Mouse (Mus musculus): Measurements from ENCODE around the gene Ier5l. TPM values are rescaled to one million over a fixed set of nuclear protein-coding genes. Genes with fewer than 3 reads are reported as not detected.

Gene Ier5l
- polyA plus RNA-seq, 3 experiments from 2014 or later = not detected

DNA sequence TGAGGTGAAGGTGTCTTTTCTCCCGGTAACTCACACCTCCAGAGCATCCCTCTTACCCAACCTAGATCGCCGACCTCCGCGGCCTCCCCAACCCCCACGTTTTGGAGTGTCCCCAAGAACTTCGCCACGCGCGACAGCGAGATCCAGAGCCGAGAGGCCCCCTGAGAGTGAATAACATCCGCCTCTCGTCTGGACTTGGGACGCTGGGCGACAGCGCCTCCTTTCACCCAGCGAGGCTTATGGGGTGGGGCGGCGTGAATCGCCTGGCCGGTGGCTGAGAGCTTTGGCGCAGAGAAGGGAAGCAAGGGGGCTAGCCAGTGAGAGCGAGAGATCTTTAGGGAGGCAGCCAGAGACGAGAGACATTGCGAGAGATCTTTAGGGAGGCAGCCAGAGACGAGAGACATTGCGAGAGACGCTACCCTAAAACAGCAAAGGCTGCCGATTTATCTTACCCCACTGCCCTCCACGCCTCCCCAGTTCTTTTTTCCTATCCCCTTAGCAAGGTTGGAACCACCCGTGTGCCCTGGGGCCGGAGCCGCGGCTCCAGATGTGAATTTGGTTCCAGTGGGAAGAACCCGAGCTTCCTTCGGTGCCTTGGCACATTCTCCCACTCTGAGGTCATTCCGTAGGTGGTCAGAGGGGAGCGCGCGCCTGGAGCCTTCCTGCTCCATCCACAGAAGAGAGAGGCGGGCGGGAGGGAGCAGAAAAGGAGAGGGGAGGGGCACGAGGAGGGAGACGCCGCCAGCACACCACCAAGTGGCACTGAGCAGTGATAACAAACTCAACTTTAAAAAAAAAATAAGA lies 3.7 kb downstream of the Ier5l start:
- peak; percentile 23 for ATAC-seq

DNA sequence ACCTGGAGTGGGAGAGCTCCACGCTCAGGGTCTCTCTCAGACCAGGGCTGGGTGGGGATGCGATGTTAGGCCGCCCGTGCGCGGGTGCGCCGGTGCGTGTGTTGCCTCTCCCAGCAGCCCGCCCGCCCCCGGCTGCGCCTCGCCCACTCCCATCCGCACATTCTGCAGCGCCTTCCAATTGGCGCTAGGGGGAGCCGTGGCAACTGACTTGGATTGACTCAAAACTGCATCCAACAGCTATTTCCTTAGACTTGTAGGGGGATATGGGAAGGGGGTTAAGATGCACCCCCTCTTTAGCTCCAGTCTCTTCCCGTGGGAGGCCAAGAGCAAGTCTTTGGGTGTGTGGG lies 4.2 kb downstream of the Ier5l start:
- peak; percentile 58 for ATAC-seq

DNA sequence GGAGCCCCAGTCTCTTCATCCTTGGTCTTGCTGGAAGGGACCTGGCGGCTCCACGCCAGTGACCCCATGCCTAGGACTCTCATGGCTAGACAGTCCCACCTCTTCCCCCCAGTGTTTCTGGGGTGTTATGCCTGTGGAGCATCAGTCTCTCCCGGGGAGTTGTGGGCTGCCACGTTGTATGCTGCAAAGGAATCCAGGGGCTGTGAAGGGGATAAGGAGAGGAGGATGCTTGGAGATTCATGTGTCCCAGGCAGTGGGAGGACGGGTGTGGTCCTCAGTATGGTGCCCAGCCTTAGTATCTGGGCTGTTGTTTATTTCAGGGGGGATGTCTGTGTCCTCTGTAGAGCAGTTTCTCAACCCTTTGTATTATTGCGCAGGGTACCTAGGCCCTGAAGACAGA lies 5.0 kb downstream of the Ier5l start:
- ATAC-seq = no peak

DNA sequence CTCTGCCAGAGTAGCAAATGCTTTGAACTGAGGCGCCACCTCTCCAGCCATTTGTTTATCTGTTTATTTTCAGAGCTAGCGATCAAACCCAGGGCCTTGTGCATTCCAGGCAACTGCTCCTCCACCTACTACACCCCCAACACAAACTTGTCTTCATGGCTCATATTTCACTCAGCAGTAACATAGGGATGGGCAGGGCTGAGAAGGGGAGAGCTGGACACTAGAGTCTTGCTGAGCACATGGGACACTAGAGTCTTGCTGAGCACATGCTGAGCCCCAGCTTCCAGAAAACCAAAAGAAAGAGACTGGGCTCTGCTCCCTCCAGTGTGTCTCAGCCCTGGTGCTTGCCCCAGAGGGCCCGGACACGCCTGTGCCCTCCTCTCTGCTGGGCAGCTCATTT lies 7.2 kb downstream of the Ier5l start:
- ATAC-seq = no peak

DNA sequence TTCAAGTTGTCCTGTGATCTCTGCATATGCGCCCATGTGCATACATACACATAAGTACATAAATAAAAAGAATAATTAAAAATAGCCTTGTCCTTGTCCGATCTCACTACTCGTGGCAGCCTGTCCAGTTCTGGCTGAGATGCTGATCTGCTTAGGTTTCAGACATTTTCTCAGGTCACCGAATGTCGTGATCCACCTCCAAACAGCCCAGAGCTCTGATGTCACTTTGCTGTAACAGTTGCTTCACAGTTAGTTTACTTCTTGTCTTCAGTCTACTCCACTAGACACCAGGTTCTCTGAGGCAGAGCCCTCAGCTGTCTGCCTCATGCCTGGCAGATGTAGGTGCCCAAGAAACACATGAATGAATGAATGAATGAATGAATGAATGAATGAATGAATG lies 9.6 kb downstream of the Ier5l start:
- ATAC-seq = no peak

DNA sequence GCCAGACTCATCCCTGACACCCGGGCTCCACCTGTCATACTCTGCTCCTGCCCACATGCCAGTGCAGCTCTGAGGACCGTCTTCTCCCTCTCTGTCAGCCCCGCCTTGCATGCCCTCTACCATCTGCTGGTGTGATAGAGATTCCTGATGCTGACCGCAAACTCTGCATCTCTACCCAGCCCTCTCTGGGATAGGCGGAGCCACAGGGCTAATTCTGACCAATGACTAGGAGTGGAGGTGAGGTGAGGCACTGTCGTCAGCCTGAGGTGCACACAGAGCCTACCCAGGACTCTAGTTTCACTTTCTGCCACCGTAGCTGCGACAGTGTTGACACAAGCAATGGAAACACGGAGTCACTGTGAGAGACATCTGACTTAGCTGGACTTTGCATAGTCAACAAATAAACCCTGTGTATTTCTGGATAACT lies 10.1 kb downstream of the Ier5l start:
- ATAC-seq = peak; percentile 99

DNA sequence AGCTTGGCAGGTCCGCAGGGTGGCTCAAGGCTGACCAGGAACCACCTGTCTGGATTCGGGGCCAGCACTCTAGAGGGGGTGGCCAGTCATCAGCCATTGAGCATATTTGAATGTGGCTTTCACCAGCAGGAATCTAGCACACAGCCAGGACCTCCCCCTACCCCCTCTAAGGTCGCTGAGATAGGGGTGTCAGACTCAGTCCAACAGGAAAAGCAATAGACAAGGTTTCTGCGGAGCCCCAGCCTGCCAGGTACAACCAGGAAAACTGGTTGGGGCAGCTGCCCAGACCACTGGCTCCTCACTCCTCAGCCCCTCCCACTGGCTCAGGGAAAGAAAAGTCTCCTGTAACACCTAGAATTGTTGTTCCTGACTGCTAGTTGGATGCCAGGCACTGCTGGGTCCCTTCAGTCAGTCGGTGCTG lies 10.7 kb downstream of the Ier5l start:
- no peak for ATAC-seq

DNA sequence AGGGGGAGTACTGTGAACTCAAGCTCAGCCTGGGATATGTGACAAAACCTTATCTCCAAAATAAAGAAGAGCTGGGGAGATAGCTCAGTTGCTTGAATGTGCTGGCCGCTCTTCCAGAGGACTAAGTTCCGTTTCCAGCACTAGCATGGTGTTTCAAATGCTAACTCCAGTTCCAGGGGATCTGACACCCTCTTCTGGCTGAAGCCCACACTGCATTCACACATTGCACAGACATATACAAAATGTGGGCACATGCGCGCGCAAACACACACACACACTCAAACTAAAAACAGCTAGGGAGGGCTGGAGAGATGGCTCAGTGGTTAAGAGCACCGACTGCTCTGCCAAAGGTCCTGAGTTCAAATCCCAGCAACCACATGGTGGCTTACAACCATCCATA lies 14.8 kb downstream of the Ier5l start:
- ATAC-seq = no peak

DNA sequence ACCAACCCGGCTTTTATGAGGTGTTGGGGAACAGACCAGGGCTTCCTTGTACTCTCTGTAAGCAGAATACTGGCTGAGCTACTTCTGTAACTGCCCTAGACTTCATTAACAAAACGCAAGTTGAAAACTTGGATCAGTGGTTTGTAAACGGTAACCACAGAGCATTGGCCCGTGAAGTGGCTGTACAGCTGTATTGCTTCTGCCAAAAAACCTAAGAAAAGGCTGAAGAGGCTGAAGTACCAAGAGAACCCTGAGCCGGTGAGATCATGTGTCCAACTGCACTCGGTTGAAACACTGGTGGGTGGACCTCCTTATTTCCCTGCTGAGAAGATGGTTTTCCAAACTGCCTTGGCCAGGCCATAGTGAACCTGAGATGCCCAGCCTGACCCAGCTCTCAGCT lies 15.7 kb downstream of the Ier5l start:
- no peak for ATAC-seq

DNA sequence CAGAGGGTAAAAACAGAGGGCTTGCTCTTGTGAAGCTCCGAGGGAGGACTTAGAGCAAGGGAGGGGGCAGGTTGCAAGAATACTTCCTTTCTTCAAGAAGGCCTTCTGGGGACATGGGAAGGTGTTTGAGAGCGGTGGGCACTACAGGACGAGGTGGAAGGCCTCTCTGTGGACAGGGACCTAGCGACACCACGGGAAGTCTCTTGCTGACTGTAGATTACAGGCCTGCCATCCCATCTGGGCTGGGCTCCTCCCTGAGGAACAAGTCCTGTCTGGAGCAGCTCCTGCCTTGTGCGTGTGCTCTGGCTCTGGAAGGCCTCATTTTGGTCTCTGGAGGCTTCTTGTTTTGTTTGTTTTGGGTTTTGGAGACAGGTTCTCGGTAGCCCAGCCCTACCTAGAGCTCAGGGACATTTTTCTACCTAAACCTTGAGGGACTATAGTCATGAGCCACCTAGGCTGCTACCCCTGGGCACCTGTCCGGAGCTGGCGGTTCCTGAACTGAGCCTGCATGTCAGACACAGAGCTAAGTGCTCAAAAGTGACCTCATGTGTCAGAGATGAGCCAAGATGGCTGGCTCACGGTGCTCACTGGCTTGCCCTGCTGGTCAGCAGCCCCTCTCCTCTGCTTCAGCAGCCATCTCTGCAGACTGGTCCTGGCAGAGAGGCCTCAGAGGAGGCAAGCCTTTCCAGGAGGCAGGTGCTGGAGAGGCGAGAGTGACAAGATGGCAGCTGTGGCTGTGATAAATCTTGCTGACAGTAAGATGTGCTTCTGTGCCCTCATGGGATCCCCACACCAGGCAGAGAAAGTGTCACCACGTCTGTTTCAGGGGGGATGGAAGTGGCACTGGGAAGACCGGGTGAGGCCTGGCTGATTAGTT lies 17.7 kb downstream of the Ier5l start:
- no peak for ATAC-seq

DNA sequence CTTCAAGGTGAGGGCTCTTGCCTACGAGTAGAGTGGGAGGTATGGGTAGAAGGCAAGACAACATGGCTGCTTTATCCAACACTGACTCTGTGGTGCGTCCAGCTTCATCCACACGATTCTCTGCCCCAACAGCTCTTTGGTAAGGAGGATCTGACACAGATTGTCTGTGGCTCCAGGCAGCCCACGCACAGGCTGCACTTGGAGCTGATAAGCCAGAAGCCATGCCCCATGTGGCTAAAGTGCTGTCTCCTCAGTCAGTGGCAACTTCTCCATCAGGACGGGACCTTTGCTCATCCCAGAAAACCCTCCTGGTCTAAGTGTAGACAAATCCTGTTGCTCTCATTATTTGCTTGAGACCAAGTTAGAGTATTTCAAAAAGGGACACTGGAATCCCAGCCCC lies 19.4 kb downstream of the Ier5l start:
- no peak for ATAC-seq

DNA sequence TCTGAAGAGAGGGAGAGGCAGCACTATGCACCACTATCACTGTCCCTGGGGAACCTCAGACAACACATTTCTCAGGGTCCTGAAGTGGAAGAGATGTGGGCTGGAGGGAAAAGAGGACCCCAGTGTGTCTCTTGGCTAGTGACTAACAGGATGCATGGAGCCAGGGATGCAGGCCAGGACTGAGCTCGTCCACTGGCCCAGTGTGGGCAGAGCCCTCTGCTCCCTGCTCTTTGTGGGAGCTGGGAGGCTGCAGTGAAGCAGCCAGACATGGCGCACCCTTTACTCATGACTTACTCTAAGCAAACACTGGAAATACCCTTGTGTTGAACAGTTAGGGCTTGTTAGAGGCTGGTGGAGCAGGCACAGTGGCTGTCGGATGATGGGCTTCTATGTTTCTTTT lies 20.4 kb downstream of the Ier5l start:
- ATAC-seq = no peak

DNA sequence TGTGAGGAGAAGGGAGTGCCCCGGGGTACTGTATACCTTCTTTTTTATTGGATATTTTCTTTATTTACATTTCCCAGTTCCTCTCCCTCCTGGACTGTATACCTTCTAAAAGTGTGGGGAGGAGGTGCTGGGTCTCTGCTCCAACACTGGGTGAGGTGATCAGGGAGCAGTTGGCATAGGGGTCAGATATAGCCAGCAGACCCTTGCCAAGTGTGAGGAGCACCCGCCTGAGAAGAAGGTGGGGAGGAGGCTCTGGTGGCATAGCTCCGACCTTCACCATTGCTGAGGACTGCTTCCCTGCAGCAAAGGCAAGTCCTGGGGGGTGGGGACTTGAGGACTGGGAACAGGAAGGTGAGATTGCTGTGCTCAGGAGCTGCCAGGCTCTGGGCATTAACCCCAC lies 22.5 kb downstream of the Ier5l start:
- no peak for ATAC-seq

DNA sequence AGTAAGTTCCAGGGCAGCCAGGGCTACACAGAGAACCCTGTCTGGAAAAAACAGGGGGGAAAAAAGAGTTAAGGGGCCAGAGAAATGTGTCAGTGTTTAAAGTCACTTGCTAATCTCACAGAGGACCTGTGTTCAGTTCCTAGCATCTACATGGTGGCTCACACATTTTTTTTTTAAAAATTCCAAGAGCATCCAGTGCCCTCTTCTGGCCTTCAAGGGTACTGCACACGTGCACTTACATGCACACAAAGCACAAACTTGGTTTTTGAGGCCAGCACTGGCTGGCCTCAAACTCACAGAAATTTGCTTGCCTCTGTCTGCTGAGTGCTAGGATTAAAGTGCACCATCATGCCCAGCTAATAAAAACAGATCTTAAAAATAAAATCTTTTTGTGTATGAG lies 23.5 kb downstream of the Ier5l start:
- no peak for ATAC-seq

DNA sequence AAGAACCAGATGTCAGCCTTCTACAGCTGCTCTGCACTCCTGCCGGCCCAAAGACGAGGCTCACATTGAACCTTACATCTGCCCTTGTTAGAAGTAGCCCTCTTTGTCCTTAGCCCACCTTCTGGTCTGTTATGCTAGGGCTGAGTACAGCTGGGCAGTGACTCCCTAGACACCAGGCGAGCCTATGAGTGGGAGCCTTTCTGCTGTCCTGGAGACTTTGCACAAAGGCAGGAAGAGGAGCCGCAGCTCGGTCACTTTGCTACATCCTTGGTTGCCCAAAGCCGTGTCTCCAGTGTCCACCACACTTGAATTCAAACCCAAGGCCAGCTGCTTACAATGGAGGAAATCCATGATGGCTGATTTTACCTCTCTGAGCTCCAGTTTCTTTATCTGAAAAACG lies 25.6 kb downstream of the Ier5l start:
- ATAC-seq = no peak

DNA sequence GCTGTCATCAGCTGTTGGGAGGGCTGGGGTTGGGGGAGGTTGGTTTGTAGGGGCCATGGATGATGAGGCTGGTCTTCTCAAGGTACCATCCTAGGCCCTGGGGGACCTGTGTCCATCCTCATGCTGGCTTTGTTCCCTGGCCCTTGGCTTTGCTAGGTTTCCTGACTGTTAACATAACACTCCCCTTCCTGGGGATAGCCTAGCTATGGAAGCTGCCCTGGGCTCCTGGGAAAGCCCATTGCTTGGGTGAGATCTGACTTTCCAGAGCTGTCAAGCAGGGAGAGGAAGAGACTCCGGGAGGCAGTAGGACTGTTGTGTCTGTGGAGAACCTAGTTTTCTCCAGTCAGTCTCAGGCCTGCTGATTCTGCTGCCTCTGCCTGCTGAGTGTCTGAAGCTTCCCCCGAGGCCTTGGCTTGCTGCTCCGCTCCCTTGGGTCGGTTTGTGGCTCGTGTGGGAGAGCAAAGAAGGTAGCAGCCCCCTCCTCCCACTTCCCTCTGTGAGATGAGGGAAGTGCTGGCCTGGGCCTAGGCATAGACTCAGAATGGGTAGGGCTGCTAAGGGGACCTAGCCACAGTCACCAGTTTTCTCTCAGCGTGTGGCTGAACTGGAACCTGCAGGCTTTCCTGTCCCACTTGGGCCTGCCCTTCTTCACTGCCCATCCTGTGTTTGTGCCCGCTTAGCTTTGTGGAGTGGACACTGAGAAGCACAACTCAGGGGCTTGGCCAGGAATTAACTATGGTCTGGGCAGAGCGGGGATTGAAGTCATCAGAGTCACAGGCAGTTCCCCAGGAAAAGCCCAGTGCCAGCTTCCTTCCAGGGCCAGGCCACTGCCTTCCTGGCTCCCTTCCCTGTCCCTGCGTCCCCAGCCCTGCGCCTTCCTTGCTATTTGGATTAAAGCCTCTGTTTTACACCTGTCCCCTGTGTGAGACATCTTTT lies 26.9 kb downstream of the Ier5l start:
- ATAC-seq = no peak

DNA sequence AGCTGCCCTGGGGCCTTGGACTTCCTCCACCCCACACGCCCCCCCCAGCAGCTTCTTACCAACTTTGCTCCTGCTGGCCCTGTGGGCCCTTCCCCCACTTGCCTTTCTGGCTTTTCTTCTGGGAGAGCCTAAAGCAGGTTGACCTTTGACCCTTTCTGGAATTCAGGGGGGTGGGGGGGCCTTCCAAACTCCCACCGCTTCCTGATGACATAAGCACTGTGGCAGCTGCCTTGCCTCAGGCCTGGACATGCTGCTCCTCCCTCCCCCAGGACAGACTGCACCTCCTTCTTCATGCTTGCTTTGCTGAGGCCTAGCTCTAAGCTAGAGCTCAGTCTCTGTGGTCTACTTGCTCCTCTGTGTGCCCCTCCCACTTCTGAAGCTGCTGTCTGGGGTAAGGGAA lies 28.7 kb downstream of the Ier5l start:
- ATAC-seq = no peak

DNA sequence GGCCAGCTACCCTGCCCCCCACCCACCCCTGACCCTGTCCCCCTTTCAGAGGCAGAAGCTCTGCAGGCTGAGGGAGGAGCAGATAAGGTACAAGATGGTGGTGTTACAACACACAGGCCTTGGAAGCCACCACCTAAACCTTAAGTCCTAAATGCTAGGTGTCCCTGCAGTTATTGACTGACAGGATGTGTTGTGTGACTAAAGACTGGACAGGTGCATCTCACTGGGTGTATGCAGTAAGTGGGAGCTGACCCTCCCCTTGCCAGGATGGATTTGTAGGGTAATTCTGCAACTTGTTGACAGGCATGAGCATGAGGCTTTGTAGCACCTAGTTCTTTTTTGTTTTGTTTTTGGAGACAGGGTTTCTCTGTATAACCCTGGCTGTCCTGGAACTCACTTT lies 29.6 kb downstream of the Ier5l start:
- ATAC-seq = no peak

DNA sequence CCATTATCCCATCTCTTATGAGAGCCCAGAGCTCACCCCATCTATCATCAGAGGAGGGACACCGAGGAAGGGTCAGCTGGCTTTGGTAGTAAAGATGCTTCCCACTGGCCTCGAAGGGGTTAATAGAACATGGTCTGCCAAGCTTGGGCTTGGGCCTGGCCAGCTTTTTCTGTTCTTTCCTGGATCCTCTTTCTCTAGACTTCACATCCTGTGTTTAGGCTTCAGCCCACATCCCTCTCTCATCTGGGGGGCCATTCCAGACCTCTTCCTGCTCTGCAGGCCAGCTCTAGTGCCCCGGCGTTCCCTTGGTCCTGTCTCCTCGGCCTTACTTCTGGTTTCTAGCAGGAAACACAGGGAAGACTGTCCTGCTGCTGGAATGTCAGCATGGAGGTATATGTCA lies 30.0 kb downstream of the Ier5l start:
- no peak for ATAC-seq

DNA sequence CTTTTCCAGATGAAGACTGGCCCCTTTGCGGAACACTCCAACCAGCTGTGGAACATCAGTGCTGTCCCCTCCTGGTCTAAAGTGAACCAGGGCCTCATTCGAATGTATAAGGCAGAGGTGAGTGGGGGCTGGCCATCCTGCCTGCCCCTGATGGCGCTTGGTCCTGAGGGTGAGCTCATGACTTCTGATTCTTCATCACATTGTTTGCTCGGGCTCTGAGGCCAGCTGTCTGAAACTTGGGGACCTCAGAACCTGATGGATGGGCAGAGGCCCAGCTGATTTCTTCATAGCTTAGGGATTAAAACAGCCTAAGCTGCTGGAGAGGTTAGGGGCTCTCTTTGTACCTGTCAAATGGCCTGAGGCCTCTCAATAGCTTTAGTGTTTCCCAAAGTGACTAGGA lies 30.7 kb downstream of the Ier5l start:
- ATAC-seq = no peak

DNA sequence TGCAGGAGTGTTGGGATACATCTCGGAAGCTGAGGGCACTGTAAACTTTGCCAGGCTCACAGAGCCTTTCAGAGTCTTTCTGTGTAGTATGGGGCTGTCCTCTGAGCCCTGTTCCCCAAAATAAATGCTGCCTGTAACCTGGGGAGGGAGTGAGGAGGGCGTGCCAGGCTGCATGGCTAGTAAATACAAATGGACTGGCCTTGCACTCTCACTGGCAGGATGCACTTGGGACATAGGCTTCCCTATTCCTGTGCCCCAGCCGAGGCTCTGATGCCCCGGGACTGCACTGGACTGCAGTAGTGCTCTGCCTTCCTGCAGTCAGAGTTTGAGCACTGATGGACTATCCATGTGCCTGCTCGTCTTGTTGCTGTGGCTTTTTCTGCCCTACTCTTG lies 31.5 kb downstream of the Ier5l start:
- no peak for ATAC-seq

DNA sequence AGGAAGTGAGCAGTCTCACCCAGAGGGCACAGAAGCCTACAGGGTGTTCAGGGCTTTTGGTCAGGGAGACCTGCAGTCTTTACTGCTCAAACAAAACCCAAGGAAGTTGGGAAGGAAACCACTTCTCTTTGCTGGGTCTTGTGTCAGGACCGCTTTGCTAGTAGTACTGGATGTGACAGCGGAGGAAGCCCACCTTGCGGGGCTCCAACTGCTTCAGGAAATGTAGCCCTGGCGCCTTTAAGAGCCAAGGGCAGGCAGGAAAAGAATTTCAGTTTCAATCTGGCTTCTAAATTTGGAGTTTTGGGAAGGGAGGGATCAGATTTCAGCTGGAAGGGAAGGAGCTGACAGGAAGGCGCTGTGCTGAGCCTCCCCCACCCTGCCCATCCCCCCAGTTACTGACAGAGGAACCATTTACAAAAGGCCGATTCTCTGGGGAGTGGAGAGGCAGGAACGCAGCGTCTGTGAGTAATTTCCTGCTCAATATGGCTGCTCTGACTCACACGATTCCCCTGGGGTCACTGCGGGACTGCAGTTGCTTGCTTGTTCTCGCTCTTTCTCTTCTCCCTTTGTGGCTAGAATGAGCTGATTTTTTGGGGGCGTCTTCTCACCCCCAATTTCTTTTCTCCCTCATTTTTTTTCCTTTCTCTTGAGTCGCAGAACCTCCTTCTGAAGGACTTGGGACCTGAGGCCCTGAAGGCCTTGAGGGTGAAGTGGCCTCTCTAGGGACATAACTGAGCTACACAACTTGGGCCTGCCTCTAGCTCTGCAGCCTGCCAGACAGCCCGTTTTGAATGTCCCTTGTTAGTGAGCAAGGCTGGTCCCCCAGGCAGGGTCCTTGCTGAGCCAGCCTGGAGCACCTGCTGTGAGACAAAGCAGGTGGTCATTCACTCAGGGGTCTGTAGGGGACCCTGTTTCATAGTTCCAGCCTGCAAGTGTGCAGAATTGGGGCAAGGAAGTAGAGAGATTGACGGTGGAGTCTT lies 32.2 kb downstream of the Ier5l start:
- peak; percentile 74 for ATAC-seq

Data from inflammation-experienced regulatory T-cells, adult 6 months (primary cell).